Mouse (Mus musculus) limb, embryonic 13.5 days (tissue): ENCODE data around the gene Nosip. TPM values are rescaled to one million over a fixed set of nuclear protein-coding genes. Genes with fewer than 3 reads are reported as not detected.

Experiments
- ATAC-seq: fragments of 200-750 bp; cut with Nextera tagmentation; 2 replicates; pipeline ENCODE4 v1.8.0; 2017; ENCODE audit warnings: low read depth, moderate number of reproducible peaks, moderate TSS enrichment; ENCODE audit not compliant: low FRiP score
- H3K27ac ChIP-seq: fragments of 300-500 bp; sonication (generic); 2 replicates; pipeline ENCODE4 v1.5.1; 2015; ENCODE audit warnings: inconsistent platforms, mild to moderate bottlenecking, moderate library complexity
- H3K27me3 ChIP-seq: fragments of 300-500 bp; sonication (generic); 2 replicates; pipeline ENCODE4 v1.6.1; 2015; ENCODE audit warnings: mild to moderate bottlenecking, inconsistent platforms
- H3K36me3 ChIP-seq: fragments of 300-500 bp; sonication (generic); 2 replicates; pipeline ENCODE4 v1.6.1; 2015; ENCODE audit warnings: inconsistent platforms, mild to moderate bottlenecking, moderate library complexity
- H3K4me1 ChIP-seq: fragments of 300-500 bp; sonication (generic); 2 replicates; pipeline ENCODE4 v1.6.1; 2015; ENCODE audit warnings: inconsistent platforms
- H3K4me2 ChIP-seq: fragments of 300-500 bp; sonication (generic); replicated peaks from 2 replicates; pipeline ENCODE4 v1.6.1; 2015; ENCODE audit warnings: inconsistent platforms, mild to moderate bottlenecking, moderate library complexity
- H3K4me3 ChIP-seq: fragments of 300-500 bp; sonication (generic); 2 replicates; pipeline ENCODE4 v1.5.1; 2015; ENCODE audit warnings: moderate library complexity, mild to moderate bottlenecking, inconsistent platforms
- H3K9ac ChIP-seq: fragments of 300-500 bp; sonication (generic); 2 replicates; pipeline ENCODE4 v1.6.1; 2015; ENCODE audit warnings: mild to moderate bottlenecking, inconsistent platforms
- H3K9me3 ChIP-seq: fragments of 300-500 bp; sonication (generic); 2 replicates; pipeline ENCODE4 v1.6.1; 2016; ENCODE audit warnings: inconsistent platforms
- WGBS: fragments of 180-500 bp; shearing (Covaris S2); methylation state at CpG from one replicate; pipeline ENCODE4 v1.1.7; 2015; 5-methylcytosine and 5-hydroxymethylcytosine counted together
- polyA plus RNA-seq: library from polyadenylated mRNA; unstranded; fragments of >200 nt; fragmentation: Nextera tagmentation; extraction: Ambion mirVana; gene quantifications from 2 replicates; pipeline ENCODE4 v1.2.1, GENCODE M21; 2015

Nosip gene
- polyA plus RNA-seq, 1 experiment from 2014 or later = 71.2 TPM

- Histone ChIP-seq H3K4me1 (peaks cover 24% of the 10 kb centered on the region), H3K9me3 (no peaks in the 10 kb centered on the region), H3K4me3 (peak within 1 kb of the TSS; percentile 84), H3K27me3 (no peaks in the 10 kb centered on the region), H3K9ac (peak within 1 kb of the TSS; percentile 87), H3K4me2 (peak within 1 kb of the TSS; percentile 97), H3K27ac (peak within 1 kb of the TSS; percentile 99), H3K36me3 (peaks cover 30% of the 10 kb centered on the region)
- WGBS = 7% methylated on average over 8 of the region's 18 CpGs
- ATAC-seq = no peak
Observed at GRCm38 (mm10) chr7:45052862-45053116, 9.4 kb upstream of the Nosip start, which contains the start of gene Prr12. Prr12 (minus strand) TSS chr7:45052881.

- peak overlapping the region; percentile 87 for H3K9ac ChIP-seq
- ATAC-seq = peak; percentile 57
Observed at GRCm38 (mm10) chr7:45053117-45053930, 8.9 kb upstream of the Nosip start.

GRCm38 (mm10) chr7:45053931-45054510 lies 8.2 kb upstream of the Nosip start:
- Histone ChIP-seq H3K4me3 (peak overlapping the region; percentile 84), H3K4me1 (peaks cover 25% of the 10 kb centered on the region), H3K27me3 (no peaks in the 10 kb centered on the region), H3K27ac (peak overlapping the region; percentile 99), H3K4me2 (peak overlapping the region; percentile 97), H3K9me3 (no peaks in the 10 kb centered on the region), H3K36me3 (peaks cover 23% of the 10 kb centered on the region), H3K9ac (peak overlapping the region; percentile 87)
- WGBS = under 1% methylated on average over 33 of the region's 33 CpGs
- peak; percentile 94 for ATAC-seq

More at GRCm38 (mm10) chr7:45053117-45053930, 8.9 kb upstream of the Nosip start:
- peak overlapping the region; percentile 84 for H3K4me3 ChIP-seq
- peaks cover 24% of the 10 kb centered on the region for H3K4me1 ChIP-seq
- no peaks in the 10 kb centered on the region for H3K27me3 ChIP-seq
- peaks cover 24% of the 10 kb centered on the region for H3K36me3 ChIP-seq
- WGBS = under 1% methylated on average over 34 of the region's 59 CpGs
- peak overlapping the region; percentile 97 for H3K4me2 ChIP-seq
- no peaks in the 10 kb centered on the region for H3K9me3 ChIP-seq
- peak overlapping the region; percentile 99 for H3K27ac ChIP-seq

- Histone ChIP-seq H3K9me3 (no peaks in the 10 kb centered on the region), H3K27me3 (no peaks in the 10 kb centered on the region), H3K4me2 (no peak overlapping the region), H3K36me3 (peaks cover 9% of the 10 kb centered on the region), H3K9ac (peak overlapping the region; percentile 26; the same call in 1 of the 2 replicates), H3K4me3 (no peak overlapping the region), H3K4me1 (peaks cover 21% of the 10 kb centered on the region), H3K27ac (no peak overlapping the region)
- WGBS = 63% methylated on average over 14 of the region's 14 CpGs
- ATAC-seq = no peak
Observed at GRCm38 (mm10) chr7:45056329-45056971, 5.8 kb upstream of the Nosip start.

- no peak overlapping the region for H3K4me2 ChIP-seq
- ATAC-seq = no peak
- 0 out of 2 replicates have a peak overlapping the region, but pooled peaks have one; percentile 26 for H3K9ac ChIP-seq
- no peaks in the 10 kb centered on the region for H3K9me3 ChIP-seq
- no peaks in the 10 kb centered on the region for H3K27me3 ChIP-seq
- H3K36me3 ChIP-seq = peaks cover 9% of the 10 kb centered on the region
- no peak overlapping the region for H3K27ac ChIP-seq
- no peak overlapping the region for H3K4me3 ChIP-seq
- H3K4me1 ChIP-seq = peaks cover 21% of the 10 kb centered on the region
Observed at GRCm38 (mm10) chr7:45056972-45057348, 5.3 kb upstream of the Nosip start.

GRCm38 (mm10) chr7:45058607-45059571 lies 3.3 kb upstream of the Nosip start:
- Histone ChIP-seq H3K4me2 (no peak overlapping the region), H3K9me3 (no peaks in the 10 kb centered on the region), H3K27me3 (no peaks in the 10 kb centered on the region), H3K36me3 (peaks cover 9% of the 10 kb centered on the region), H3K4me3 (no peak overlapping the region), H3K9ac (no peak overlapping the region), H3K4me1 (peaks cover 28% of the 10 kb centered on the region), H3K27ac (no peak overlapping the region)
- WGBS = 74% methylated on average over 10 of the region's 10 CpGs
- no peak for ATAC-seq

GRCm38 (mm10) chr7:45060632-45061122 lies 1.6 kb upstream of the Nosip start:
- ATAC-seq = no peak
- Histone ChIP-seq H3K4me3 (no peak overlapping the region; the same call in 1 of the 2 replicates), H3K9ac (no peak overlapping the region), H3K36me3 (peaks cover 9% of the 10 kb centered on the region), H3K27me3 (no peaks in the 10 kb centered on the region), H3K4me1 (peaks cover 27% of the 10 kb centered on the region), H3K9me3 (no peaks in the 10 kb centered on the region), H3K4me2 (peak overlapping the region; percentile 63; the same call in 1 of the 2 replicates), H3K27ac (no peak overlapping the region)
- 90% methylated on average over 6 of the region's 6 CpGs for WGBS

- no peaks in the 10 kb centered on the region for H3K27me3 ChIP-seq
- H3K9me3 ChIP-seq = no peaks in the 10 kb centered on the region
- H3K4me1 ChIP-seq = peaks cover 27% of the 10 kb centered on the region
- peak overlapping the region; percentile 68 for H3K4me3 ChIP-seq
- ATAC-seq = no peak
- peak overlapping the region; percentile 60 for H3K9ac ChIP-seq
- WGBS = 15% methylated on average over 11 of the region's 11 CpGs
- peaks cover 9% of the 10 kb centered on the region for H3K36me3 ChIP-seq
- peak overlapping the region; percentile 63 for H3K4me2 ChIP-seq
- peak overlapping the region; percentile 92 for H3K27ac ChIP-seq
Observed at GRCm38 (mm10) chr7:45061532-45062075, 625 bp upstream of the Nosip start.

- H3K4me2 ChIP-seq = no peak overlapping the region
- peaks cover 11% of the 10 kb centered on the region for H3K4me1 ChIP-seq
- H3K9ac ChIP-seq = no peak overlapping the region
- no peaks in the 10 kb centered on the region for H3K9me3 ChIP-seq
- no peak overlapping the region for H3K27ac ChIP-seq
- no peak overlapping the region for H3K4me3 ChIP-seq
- 77% methylated on average over 4 of the region's 4 CpGs for WGBS
- no peaks in the 10 kb centered on the region for H3K36me3 ChIP-seq
- H3K27me3 ChIP-seq = no peaks in the 10 kb centered on the region
- no peak for ATAC-seq
Observed at GRCm38 (mm10) chr7:45067190-45067999, 5.2 kb downstream of the Nosip start.

GRCm38 (mm10) chr7:45068000-45068318 lies 5.7 kb downstream of the Nosip start:
- Histone ChIP-seq H3K27me3 (no peaks in the 10 kb centered on the region), H3K4me3 (no peak overlapping the region), H3K9ac (no peak overlapping the region), H3K4me2 (no peak overlapping the region), H3K36me3 (no peaks in the 10 kb centered on the region), H3K9me3 (no peaks in the 10 kb centered on the region), H3K27ac (no peak overlapping the region), H3K4me1 (peaks cover 11% of the 10 kb centered on the region)
- WGBS = 36% methylated on average over 5 of the region's 5 CpGs
- ATAC-seq = no peak

- no peaks in the 10 kb centered on the region for H3K9me3 ChIP-seq
- H3K36me3 ChIP-seq = peaks cover 15% of the 10 kb centered on the region
- WGBS = 98% methylated on average over 2 of the region's 2 CpGs
- no peak overlapping the region for H3K9ac ChIP-seq
- H3K4me1 ChIP-seq = no peaks in the 10 kb centered on the region
- ATAC-seq = no peak
- no peak overlapping the region for H3K4me3 ChIP-seq
- no peaks in the 10 kb centered on the region for H3K27me3 ChIP-seq
- H3K27ac ChIP-seq = no peak overlapping the region; the same call in 1 of the 2 replicates
- no peak overlapping the region for H3K4me2 ChIP-seq
Observed at GRCm38 (mm10) chr7:45069671-45070070, 7.4 kb downstream of the Nosip start.
